Mouse (Mus musculus) kidney, adult 9 months (tissue): ENCODE measurements around the gene Slc22a27.
A peak's percentile ranks its signal among the peaks of the same experiment; 100 is the strongest.
"Not testable (repeated sequence)": the region's sequence is repeated elsewhere in the genome, so short reads cannot be mapped to it uniquely, and the experiment has no call there.

Experiments used
- DNase-seq: peaks from one replicate; pipeline ENCODE4 v3.0.0; 2022

Slc22a27 gene

GRCm38 (mm10) chr19:7965927-7966326, at the start of gene Slc22a27:
Gene Slc22a27 (minus strand): TSS chr19:7966027.
- DNase-seq, result peak; percentile 10

- DNase-seq, result not testable (repeated sequence)
Measured at GRCm38 (mm10) chr19:8011596-8011995, 45.8 kb upstream of the Slc22a27 start.

- not testable (repeated sequence) for DNase-seq
Measured at GRCm38 (mm10) chr19:8009086-8009485, 43.3 kb upstream of the Slc22a27 start.

- peak; percentile 69 for DNase-seq
Measured at GRCm38 (mm10) chr19:7968703-7969102, 2.9 kb upstream of the Slc22a27 start.

GRCm38 (mm10) chr19:7966550-7966949, 723 bp upstream of the Slc22a27 start:
- DNase-seq, result peak; percentile 38

- DNase-seq, result not testable (repeated sequence)
Measured at GRCm38 (mm10) chr19:7939391-7939790, 26.4 kb downstream of the Slc22a27 start.

GRCm38 (mm10) chr19:7876626-7877025, 89.2 kb downstream of the Slc22a27 start:
- DNase-seq, result peak; percentile 63

- no peak for DNase-seq
Measured at GRCm38 (mm10) chr19:7829851-7830250, 136.0 kb downstream of the Slc22a27 start.
